Mouse (Mus musculus) MEL (cell line): Measurements from ENCODE around the gene Rasal3. TPM values are rescaled to one million over a fixed set of nuclear protein-coding genes. Genes with fewer than 3 reads are reported as not detected.
A peak's percentile ranks its signal among the peaks of the same experiment; 100 is the strongest.

Experiments
- DNase-seq: peaks from one replicate; pipeline ENCODE4 v3.0.0; 2011; ENCODE audit warnings: low read depth, low spot score
- H3K27ac ChIP-seq: 2 replicates; pipeline ENCODE4 v1.5.1; 2012; ENCODE audit warnings: low read depth, mild to moderate bottlenecking, control low read depth, low read length, moderate library complexity; ENCODE audit not compliant: control insufficient read depth
- H3K27me3 ChIP-seq, 2 experiments: fragments of 150-350 bp in 1 of 2; sonication (generic) in 1 of 2; 2 replicates each; pipeline ENCODE4 v1.6.1; 2012; ENCODE audit warnings: low read length in 2 of 2, mild to moderate bottlenecking in 2 of 2, improper control_type of control experiment in 1 of 2, moderate library complexity in 1 of 2; ENCODE audit not compliant: insufficient read depth in 2 of 2, control insufficient read depth in 1 of 2
- H3K36me3 ChIP-seq, 2 experiments: 2 replicates each; pipeline ENCODE4 v1.6.1; 2012 to 2014; ENCODE audit warnings: low read length in 2 of 2, improper control_type of control experiment in 1 of 2, inconsistent platforms in 1 of 2, mild to moderate bottlenecking in 1 of 2; ENCODE audit not compliant: insufficient read depth in 2 of 2, control insufficient read depth in 1 of 2
- H3K4me1 ChIP-seq, 2 experiments: fragments of 150-350 bp in 1 of 2; sonication (generic) in 1 of 2; 2 replicates each; pipeline ENCODE4 v1.6.1; 2012; ENCODE audit warnings: low read length in 2 of 2, improper control_type of control experiment in 1 of 2, mild to moderate bottlenecking in 1 of 2; ENCODE audit not compliant: insufficient read depth in 2 of 2, control insufficient read depth in 1 of 2
- H3K4me3 ChIP-seq, 2 experiments: fragments of 150-350 bp in 1 of 2; sonication (generic) in 1 of 2; 2 replicates each; pipeline ENCODE4 v1.5.1; 2012; ENCODE audit warnings: low read depth in 2 of 2, low read length in 2 of 2, mild to moderate bottlenecking in 2 of 2, moderate library complexity in 2 of 2, control low read depth in 1 of 2, improper control_type of control experiment in 1 of 2; ENCODE audit not compliant: control insufficient read depth in 1 of 2, insufficient read depth in 1 of 2
- H3K79me2 ChIP-seq: 2 replicates; pipeline ENCODE4 v1.6.1; 2012; ENCODE audit warnings: mild to moderate bottlenecking, low read length, moderate library complexity; ENCODE audit not compliant: control insufficient read depth, poor library complexity, insufficient read depth
- H3K9ac ChIP-seq: 2 replicates; pipeline ENCODE4 v1.6.1; 2012; ENCODE audit warnings: low read depth, mild to moderate bottlenecking, control low read depth, low read length, moderate library complexity; ENCODE audit not compliant: control insufficient read depth, poor library complexity, severe bottlenecking
- H3K9me3 ChIP-seq: fragments of 150-350 bp; sonication (generic); replicated peaks from 2 replicates; pipeline ENCODE4 v1.6.1; 2012; ENCODE audit warnings: mild to moderate bottlenecking, low read length, improper control_type of control experiment, moderate library complexity; ENCODE audit not compliant: insufficient read depth
- BHLHE40 ChIP-seq: IDR thresholded peaks from 2 replicates; pipeline ENCODE4 v1.6.1; 2012; ENCODE audit warnings: low read depth, mild to moderate bottlenecking, inconsistent platforms, low read length, improper control_type of control experiment, borderline replicate concordance
- CHD1 ChIP-seq: IDR thresholded peaks from 2 replicates; pipeline ENCODE4 v1.6.1; 2012; ENCODE audit warnings: low read depth, mild to moderate bottlenecking, inconsistent platforms, low read length, improper control_type of control experiment
- CHD2 ChIP-seq: IDR thresholded peaks from 2 replicates; pipeline ENCODE4 v1.6.1; 2011; ENCODE audit warnings: low read length, improper control_type of control experiment
- ELF1 ChIP-seq: IDR thresholded peaks from 2 replicates; pipeline ENCODE4 v1.6.1; 2014; ENCODE audit warnings: low read depth, mild to moderate bottlenecking, inconsistent platforms, low read length, improper control_type of control experiment, moderate library complexity
- ETS1 ChIP-seq: IDR thresholded peaks from 2 replicates; pipeline ENCODE4 v1.6.1; 2012; ENCODE audit warnings: low read depth, mild to moderate bottlenecking, inconsistent platforms, low read length, improper control_type of control experiment, moderate library complexity
- GABPA ChIP-seq: IDR thresholded peaks from 2 replicates; pipeline ENCODE4 v1.6.1; 2012; ENCODE audit warnings: low read depth, mild to moderate bottlenecking, inconsistent platforms, low read length, improper control_type of control experiment, moderate library complexity
- GATA1 ChIP-seq: IDR thresholded peaks from 2 replicates; pipeline ENCODE4 v1.6.1; 2011; ENCODE audit warnings: low read depth, low read length, improper control_type of control experiment
- HCFC1 ChIP-seq: IDR thresholded peaks from 2 replicates; pipeline ENCODE4 v1.6.1; 2012; ENCODE audit warnings: low read depth, mild to moderate bottlenecking, inconsistent platforms, low read length, improper control_type of control experiment, moderate library complexity
- JUND ChIP-seq: IDR thresholded peaks from 2 replicates; pipeline ENCODE4 v1.6.1; 2011; ENCODE audit warnings: low read depth, mild to moderate bottlenecking, improper control_type of control experiment, low read length
- KAT2A ChIP-seq: conservative IDR thresholded peaks from 2 replicates; pipeline ENCODE4 v1.6.1; 2012; ENCODE audit warnings: low read depth, low read length, improper control_type of control experiment, inconsistent platforms
- MAX ChIP-seq: IDR thresholded peaks from 2 replicates; pipeline ENCODE4 v1.6.1; 2011; ENCODE audit warnings: low read length, improper control_type of control experiment
- MXI1 ChIP-seq: IDR thresholded peaks from 2 replicates; pipeline ENCODE4 v1.6.1; 2011; ENCODE audit warnings: mild to moderate bottlenecking, low read depth, low read length, improper control_type of control experiment
- MYB ChIP-seq: IDR thresholded peaks from 2 replicates; pipeline ENCODE4 v1.6.1; 2011; ENCODE audit warnings: mild to moderate bottlenecking, low read depth, low read length, improper control_type of control experiment
- NELFE ChIP-seq: IDR thresholded peaks from 2 replicates; pipeline ENCODE4 v1.6.1; 2011; ENCODE audit warnings: low read depth, low read length, improper control_type of control experiment
- POLR2A ChIP-seq, 2 experiments: IDR thresholded peaks; 2 replicates each; pipeline ENCODE4 v1.6.1; 2011 to 2012; ENCODE audit warnings: low read length in 2 of 2, mild to moderate bottlenecking in 2 of 2, control low read depth in 1 of 2, improper control_type of control experiment in 1 of 2, low read depth in 1 of 2, moderate library complexity in 1 of 2; ENCODE audit not compliant: control insufficient read depth in 1 of 2, insufficient read depth in 1 of 2, poor library complexity in 1 of 2
- POLR2AphosphoS2 ChIP-seq: IDR thresholded peaks from 2 replicates; pipeline ENCODE4 v1.6.1; 2011; ENCODE audit warnings: low read length, improper control_type of control experiment
- SIN3A ChIP-seq: IDR thresholded peaks from 2 replicates; pipeline ENCODE4 v1.6.1; 2012; ENCODE audit warnings: low read length, improper control_type of control experiment, inconsistent platforms
- TAL1 ChIP-seq: IDR thresholded peaks from 2 replicates; pipeline ENCODE4 v1.6.1; 2012; ENCODE audit warnings: mild to moderate bottlenecking, inconsistent platforms, low read length, moderate library complexity, mixed read lengths
- UBTF ChIP-seq: IDR thresholded peaks from 2 replicates; pipeline ENCODE4 v1.6.1; 2012; ENCODE audit warnings: low read depth, mild to moderate bottlenecking, inconsistent platforms, low read length, improper control_type of control experiment, moderate library complexity, borderline replicate concordance; ENCODE audit not compliant: insufficient read depth
- USF1 ChIP-seq: IDR thresholded peaks from 2 replicates; pipeline ENCODE4 v1.6.1; 2014; ENCODE audit warnings: low read depth, mild to moderate bottlenecking, inconsistent platforms, low read length, improper control_type of control experiment, moderate library complexity
- USF2 ChIP-seq, 2 experiments: IDR thresholded peaks; 2 replicates each; pipeline ENCODE4 v1.6.1; 2011 to 2012; ENCODE audit warnings: improper control_type of control experiment in 2 of 2, low read length in 2 of 2, borderline replicate concordance in 1 of 2, inconsistent platforms in 1 of 2, low read depth in 1 of 2, mild to moderate bottlenecking in 1 of 2; ENCODE audit not compliant: insufficient read depth in 1 of 2
- ZC3H11A ChIP-seq: IDR thresholded peaks from 2 replicates; pipeline ENCODE4 v1.6.1; 2012; ENCODE audit warnings: low read depth, mild to moderate bottlenecking, inconsistent platforms, low read length, improper control_type of control experiment
- polyA plus RNA-seq, 2 experiments: library from polyadenylated mRNA; stranded (reverse) in 1 of 2; unstranded in 1 of 2; fragments of >175 nt in 1 of 2; fragments of >200 nt in 1 of 2; gene quantifications; 2 replicates each; pipeline versions ENCODE4 v1.2.1 to v1.2.4; 2012; ENCODE audit warnings: low replicate concordance in 2 of 2, low read depth in 1 of 2; ENCODE audit not compliant: insufficient read length in 2 of 2, insufficient read depth in 1 of 2, missing spikeins in 1 of 2
- total RNA-seq: library from RNA; depleted of rRNA; stranded (reverse); fragments of 300-350 nt; gene quantifications from 2 replicates; pipeline ENCODE4 v1.2.3, GENCODE M21; 2012

Gene Rasal3
- total and polyA plus RNA-seq, 3 experiments: 0.04 TPM; not detected in 1

DNA sequence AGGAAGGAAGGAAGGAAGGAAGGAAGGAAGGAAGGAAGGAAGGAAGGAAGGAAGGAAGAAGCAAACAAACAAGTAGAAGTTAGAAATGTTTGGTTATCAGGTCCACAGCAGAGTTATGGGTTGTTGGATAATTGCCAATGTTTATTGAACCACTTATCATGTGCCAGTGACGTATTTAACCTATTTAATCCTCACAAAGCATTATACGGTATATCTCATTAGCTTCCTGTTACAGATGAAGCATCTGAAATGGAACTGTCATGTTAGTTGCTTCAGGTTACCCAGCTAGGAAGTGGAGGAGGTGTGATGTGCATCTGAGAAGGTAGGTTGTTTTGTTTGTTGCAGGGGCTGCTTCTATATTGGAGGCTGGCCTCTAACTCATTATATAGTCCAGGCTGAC is 16.6 kb upstream of the Rasal3 start:
- TF ChIP-seq BHLHE40 (peak; percentile 61), NELFE (no peak), MXI1 (peak; percentile 54; the same call in 1 of the 2 replicates)
- peaks cover 2 to 9% of the 10 kb centered on the region in 2 experiments; a peak in 3 of 4 replicates for H3K4me1 ChIP-seq

DNA sequence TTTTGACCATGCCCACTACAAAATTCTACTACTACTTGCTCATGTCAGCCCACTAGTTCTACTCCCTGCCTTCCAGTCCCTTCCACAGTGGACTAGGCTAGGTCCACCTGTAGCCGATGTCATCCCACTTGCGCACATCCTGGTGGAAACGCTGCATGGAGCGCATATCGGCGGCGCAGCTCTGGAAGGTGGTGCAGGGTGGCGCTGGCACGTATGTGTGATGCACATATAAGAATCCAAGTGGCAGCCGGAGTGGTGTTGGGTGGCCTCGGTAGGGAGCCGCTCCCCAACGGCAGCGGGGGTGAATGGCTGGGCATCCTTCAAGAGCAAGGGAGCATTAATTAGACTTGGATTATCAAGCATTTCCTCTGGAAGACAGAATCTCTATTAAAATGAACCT is 13.4 kb upstream of the Rasal3 start:
- peaks cover 0 to 1% of the 10 kb centered on the region in 2 experiments; a peak in 2 of 4 replicates for H3K27me3 ChIP-seq
- no peaks in the 10 kb centered on the region for H3K9me3 ChIP-seq
- DNase-seq: no peak
- H3K9ac ChIP-seq: no peak overlapping the region
- H3K4me1 ChIP-seq: no peaks in the 10 kb centered on the region
- TF ChIP-seq POLR2AphosphoS2 (no peak), BHLHE40 (no peak), MAX (no peak)
- TF ChIP-seq, all 39 proteins: peak for 0
- Histone ChIP-seq H3K36me3 (no peaks in the 10 kb centered on the region), H3K79me2 (no peaks in the 10 kb centered on the region), H3K4me3 (no peak overlapping the region), H3K27ac (no peak overlapping the region)

More for the DNA sequence above, 16.6 kb upstream of the Rasal3 start:
- Histone ChIP-seq H3K9me3 (no peaks in the 10 kb centered on the region), H3K36me3 (peaks cover 0 to 6% of the 10 kb centered on the region in 2 experiments; a peak in 2 of 4 replicates), H3K27ac (no peak overlapping the region), H3K4me3 (no peak overlapping the region), H3K79me2 (no peaks in the 10 kb centered on the region), H3K27me3 (no peaks in the 10 kb centered on the region), H3K9ac (no peak overlapping the region)
- peak; percentile 16 for DNase-seq

DNA sequence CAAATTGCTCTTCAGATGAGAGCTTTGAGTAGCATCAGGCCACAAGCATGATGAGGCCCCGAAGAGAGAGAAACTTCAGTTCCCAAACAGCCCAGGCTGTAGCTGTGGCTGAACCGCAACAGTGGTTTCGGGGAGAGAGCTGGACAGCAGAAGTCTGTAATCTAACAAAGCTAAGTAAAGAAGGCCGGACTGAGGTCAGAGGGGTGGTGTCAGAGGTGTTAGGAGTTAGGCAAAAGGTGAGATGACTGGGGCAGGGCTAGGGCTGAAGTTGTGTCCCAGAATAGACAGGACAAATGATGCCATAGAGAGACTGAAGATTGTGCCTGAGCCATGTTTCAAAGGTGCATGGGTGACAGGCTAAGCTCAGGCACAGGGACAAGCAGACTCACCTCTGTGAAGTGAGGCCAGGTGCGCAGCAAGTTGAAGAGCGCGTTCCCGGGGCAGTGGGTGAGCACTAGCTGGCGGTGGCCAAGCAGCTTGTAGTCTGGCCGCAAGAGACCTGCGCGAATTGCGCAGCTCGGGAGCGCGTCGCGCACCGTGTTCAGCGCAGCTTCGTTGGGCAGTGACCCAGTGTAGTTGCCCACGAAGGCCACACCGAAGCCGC is 12.1 kb upstream of the Rasal3 start:
- no peaks in the 10 kb centered on the region for H3K9me3 ChIP-seq
- H3K36me3 ChIP-seq: no peaks in the 10 kb centered on the region
- H3K79me2 ChIP-seq: no peaks in the 10 kb centered on the region
- no peak overlapping the region for H3K27ac ChIP-seq
- H3K4me3 ChIP-seq: no peak overlapping the region
- H3K9ac ChIP-seq: no peak overlapping the region
- TF ChIP-seq MYB: no peak
- TF ChIP-seq ELF1: no peak
- no peak for TF ChIP-seq ZC3H11A
- no peak for TF ChIP-seq CHD1
- TF ChIP-seq CHD2: no peak
- no peak for TF ChIP-seq TAL1
- TF ChIP-seq ETS1: no peak
- TF ChIP-seq GABPA: no peak
- TF ChIP-seq BHLHE40: no peak
- no peak for TF ChIP-seq KAT2A
- no peak for TF ChIP-seq MXI1
- no peak for TF ChIP-seq GATA1
- TF ChIP-seq UBTF: no peak
- no peak for TF ChIP-seq SIN3A
- no peak for TF ChIP-seq JUND
- no peak for TF ChIP-seq POLR2A (IDR thresholded peaks at IDR 0.05; ENCODE audit: control insufficient read depth in 1 of 2, insufficient read depth in 1 of 2, low read depth in 1 of 2, low read length in 2 of 2, poor library complexity in 1 of 2)
- TF ChIP-seq USF1: no peak
- no peak for TF ChIP-seq USF2 (IDR thresholded peaks at IDR 0.05; ENCODE audit: borderline replicate concordance in 1 of 2, insufficient read depth in 1 of 2, low read depth in 1 of 2, low read length in 2 of 2)
- no peak for TF ChIP-seq POLR2AphosphoS2
- TF ChIP-seq HCFC1: no peak
- DNase-seq: no peak
- H3K4me1 ChIP-seq: no peaks in the 10 kb centered on the region
- peaks cover 0 to 1% of the 10 kb centered on the region in 2 experiments; a peak in 2 of 4 replicates for H3K27me3 ChIP-seq
